Mouse (Mus musculus): ENCODE data around the gene Gm44502.

Gene Gm44502

GRCm38 (mm10) chr15:89429352-89430221 lies at the start of gene Gm44502, which contains the start of the genes C730034F03Rik and Chkb:
TSS of gene Gm44502 (minus strand) at chr15:89429696.
TSS of gene C730034F03Rik (plus strand) at chr15:89429589.
TSS of gene Chkb (minus strand) at chr15:89429908.
- DNase-seq (ENCODE audit: low spot score) = peak; percentile 61

- DNase-seq (ENCODE audit: low spot score) = no peak
Measured at GRCm38 (mm10) chr15:89478622-89479021, 49.1 kb upstream of the Gm44502 start.

DNA sequence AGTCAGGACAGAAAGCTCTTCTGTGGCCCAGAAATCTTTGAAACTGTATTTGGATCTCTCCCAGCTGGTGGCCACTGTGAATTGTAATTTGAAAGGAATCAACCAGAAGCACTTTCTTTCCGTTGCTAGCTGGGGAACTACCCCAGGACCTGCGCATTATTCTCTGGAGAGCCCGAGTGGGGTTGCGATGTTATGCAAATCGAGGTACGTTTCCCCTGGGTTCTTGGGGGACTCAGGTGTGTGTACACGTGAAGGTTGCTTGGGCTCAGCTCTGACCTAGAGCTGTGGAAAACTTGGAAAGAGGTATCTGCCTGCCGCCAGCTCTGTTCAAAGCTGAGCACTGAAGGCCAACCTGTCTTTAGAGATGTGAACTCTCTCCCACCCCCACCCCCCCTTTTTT lies 48.3 kb upstream of the Gm44502 start:
- no peak for DNase-seq (ENCODE audit: low spot score)

- DNase-seq (ENCODE audit: low spot score) = no peak
Measured at GRCm38 (mm10) chr15:89477091-89477491, 47.6 kb upstream of the Gm44502 start, which contains the start of gene Arsa. TSS of gene Arsa (minus strand) at chr15:89477425.

DNA sequence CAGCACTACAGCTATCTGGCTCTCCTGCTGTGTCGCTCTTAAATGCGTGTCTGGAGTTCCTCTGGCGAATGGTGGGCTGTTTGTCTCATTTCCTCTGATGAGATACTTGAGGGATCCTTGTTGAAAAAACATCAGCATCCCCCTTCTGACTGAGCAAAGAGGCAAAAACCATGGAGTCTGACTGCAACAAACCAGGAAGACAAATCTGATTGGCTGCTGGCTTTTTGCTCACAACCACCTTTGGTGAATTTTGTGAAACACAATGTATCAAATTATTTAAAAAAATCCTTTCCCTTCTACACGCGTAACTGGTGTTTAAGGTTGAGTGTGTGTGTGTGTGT lies 46.9 kb upstream of the Gm44502 start:
- no peak for DNase-seq (ENCODE audit: low spot score)

DNA sequence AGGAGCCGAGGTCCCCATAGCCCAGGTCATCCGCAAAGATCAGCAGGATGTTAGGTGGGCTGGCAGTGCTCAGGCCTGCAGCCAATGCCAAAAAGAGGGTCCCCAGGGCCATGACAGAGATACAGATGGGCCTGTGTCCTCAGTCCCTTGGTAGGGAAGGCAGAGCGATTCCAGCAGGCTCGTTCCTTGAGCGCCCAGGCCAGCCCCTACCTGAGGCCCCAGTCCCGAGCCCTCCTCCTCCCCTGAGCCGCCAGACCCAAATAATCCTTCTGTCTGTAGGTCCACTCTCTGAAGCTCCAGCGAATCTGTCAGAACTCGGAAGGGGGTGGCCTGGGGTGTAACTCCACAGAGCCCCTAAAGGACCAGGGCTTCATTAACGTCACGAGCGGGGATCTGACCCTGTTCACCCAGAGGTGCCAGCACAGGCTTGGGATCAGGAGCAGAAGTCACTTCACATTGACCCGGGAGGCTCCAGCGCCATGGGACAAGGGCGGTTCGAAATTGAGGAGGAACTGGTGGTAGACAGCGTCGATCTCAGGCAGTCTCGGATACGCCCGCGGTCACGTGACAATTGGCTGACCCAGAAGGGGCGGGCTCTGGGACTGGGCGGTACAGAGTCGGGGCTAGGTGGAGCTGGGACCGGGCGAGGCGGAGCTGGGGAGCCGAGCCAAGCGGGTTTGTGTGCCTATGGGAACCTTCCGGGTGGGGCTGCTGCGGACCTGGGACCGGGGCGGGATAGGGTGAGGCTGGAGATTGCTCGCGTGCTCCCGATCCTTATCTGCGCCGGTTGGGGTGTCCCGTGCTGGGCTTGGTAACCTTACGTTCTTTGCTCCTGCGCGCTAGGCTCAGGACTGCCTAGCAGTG lies 46.3 kb upstream of the Gm44502 start:
- DNase-seq (ENCODE audit: low spot score) = peak; percentile 80

GRCm38 (mm10) chr15:89475293-89475600 lies 45.8 kb upstream of the Gm44502 start:
- DNase-seq (ENCODE audit: low spot score) = no peak

DNA sequence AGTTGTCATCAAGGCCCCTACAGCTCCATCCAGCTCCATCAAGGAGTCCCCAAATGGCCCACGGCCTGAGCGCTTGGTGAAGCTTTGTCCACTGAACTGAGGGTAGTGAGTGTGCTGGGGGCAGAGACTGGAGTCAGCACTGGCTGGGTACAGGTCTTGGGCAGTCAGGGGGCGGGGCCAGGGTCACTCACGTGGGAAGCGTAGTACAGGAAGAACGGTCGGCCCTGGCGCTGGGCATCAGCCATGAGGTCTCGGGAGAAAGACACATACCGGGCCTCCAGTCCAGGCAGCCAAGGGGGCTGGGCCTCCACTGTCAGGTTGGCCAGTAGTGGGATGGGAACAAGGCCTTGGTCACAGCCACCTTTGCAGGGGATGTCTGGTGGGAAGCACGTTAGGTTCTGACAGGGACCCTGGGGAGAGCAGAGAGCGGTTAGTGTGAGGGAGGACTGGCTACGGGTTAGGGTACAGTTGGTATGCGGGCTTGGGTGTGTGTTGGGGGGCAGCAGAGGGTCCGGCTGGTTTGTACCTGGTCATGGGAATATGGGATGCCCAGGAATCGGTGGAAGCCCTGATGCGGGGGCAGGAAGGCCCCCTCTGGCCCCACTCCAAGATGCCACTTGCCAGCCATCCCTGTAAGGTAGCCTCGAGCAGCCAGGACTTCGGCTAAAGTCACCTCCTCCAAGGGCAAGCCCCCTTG lies 45.2 kb upstream of the Gm44502 start:
- no peak for DNase-seq (ENCODE audit: low spot score)

DNA sequence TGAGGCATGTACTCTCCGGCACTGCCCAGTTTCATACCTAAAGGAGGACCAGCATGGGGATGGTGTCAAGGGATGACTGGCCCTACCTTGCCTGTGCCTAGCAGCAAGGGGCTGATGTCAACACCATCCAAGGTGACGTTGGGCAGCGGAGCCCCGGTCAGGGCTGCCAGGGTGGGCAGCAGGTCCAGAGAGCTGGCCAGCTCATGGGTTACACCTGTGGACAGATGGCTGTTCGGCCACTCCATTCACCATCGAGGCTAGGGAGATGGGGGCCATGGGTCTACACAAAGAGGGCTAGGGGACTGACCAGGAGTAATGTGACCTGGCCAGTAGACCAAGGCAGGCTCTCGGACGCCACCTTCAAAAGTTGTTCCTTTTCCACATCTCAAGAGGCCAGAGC lies 44.4 kb upstream of the Gm44502 start:
- DNase-seq (ENCODE audit: low spot score) = no peak

DNA sequence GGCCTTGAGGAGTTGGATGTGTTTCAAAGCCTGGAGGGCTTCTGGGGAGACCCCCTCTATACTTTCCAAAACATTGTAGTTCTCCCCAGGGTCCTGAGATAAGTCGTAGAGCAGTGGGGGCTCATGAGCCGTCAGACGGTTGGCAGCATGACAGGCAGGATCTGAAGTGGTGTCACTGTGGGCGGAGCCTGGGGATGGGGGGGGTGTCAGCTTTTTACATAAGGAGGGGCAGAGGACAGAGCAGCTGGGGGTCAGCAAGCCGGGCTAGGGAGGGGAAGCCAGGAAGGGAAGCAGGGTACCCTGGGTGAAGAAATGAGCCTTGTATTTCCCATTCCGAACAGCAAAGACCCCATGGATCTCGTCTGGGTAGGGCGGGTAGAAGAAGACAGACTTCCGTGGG lies 43.9 kb upstream of the Gm44502 start:
- no peak for DNase-seq (ENCODE audit: low spot score)

GRCm38 (mm10) chr15:89471476-89471875 lies 42.0 kb upstream of the Gm44502 start:
- DNase-seq (ENCODE audit: low spot score) = no peak

GRCm38 (mm10) chr15:89468577-89468976 lies 39.1 kb upstream of the Gm44502 start:
- no peak for DNase-seq (ENCODE audit: low spot score)

GRCm38 (mm10) chr15:89465052-89465451 lies 35.6 kb upstream of the Gm44502 start:
- DNase-seq (ENCODE audit: low spot score) = no peak

GRCm38 (mm10) chr15:89463334-89464235 lies 34.1 kb upstream of the Gm44502 start:
- DNase-seq (ENCODE audit: low spot score) = no peak

DNA sequence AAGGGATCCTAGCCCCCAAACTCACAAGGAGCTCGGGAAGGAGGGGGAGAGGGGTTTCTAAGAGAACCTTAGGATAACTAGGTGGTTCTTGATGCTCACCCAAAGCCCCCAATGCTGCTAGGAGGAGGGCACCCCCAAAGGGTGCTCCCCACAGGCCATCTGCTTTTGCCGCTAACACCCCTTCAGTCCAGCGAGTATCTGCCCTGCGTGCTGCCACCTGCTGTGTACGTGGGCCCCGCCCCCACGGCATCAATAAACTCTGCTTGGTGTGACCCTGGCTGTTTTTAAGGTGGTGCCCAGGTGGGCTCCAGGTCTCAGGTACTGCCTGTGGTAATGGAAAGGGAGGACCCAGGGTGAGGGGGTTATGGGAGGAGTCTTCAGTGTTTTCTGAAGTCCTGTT lies 32.7 kb upstream of the Gm44502 start:
- DNase-seq (ENCODE audit: low spot score) = no peak

DNA sequence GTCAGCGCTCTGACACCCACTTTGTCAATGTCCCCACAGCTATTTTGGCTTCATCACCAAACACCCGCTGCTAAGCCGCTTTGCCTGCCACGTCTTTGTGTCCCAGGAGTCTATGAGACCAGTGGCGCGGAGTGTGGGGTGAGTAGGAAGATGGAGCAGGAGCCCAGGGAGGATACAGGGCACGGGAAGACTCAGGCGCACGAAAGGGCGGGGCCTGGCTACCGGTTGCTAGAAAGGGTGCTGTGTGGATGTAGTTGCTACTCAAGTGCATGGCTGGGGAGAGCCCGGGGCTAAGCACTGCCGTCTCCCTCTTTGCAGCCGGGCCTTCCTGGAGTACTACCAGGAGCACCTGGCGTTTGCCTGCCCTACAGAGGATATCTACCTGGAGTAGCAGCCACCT lies 31.8 kb upstream of the Gm44502 start:
- no peak for DNase-seq (ENCODE audit: low spot score)

DNA sequence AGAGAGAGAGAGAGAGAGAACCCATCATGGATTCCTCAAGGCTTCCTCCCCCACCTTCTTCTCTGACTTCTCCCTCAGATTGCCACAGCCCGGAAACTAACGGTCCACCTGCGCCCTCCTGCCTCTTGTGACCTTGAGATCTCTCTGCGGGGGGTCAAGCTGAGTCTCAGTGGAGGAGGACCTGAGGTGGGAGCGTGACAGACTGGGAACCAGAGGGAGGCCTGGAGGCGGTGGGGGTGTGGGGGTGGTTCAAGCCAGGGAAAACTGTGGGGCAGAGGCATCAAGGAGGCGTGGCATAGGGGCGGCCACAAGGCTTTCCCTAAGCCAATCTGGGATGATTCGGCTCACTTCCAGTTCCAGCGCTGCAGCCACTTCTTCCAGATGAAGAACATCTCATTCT lies 30.8 kb upstream of the Gm44502 start:
- DNase-seq (ENCODE audit: low spot score) = no peak

DNA sequence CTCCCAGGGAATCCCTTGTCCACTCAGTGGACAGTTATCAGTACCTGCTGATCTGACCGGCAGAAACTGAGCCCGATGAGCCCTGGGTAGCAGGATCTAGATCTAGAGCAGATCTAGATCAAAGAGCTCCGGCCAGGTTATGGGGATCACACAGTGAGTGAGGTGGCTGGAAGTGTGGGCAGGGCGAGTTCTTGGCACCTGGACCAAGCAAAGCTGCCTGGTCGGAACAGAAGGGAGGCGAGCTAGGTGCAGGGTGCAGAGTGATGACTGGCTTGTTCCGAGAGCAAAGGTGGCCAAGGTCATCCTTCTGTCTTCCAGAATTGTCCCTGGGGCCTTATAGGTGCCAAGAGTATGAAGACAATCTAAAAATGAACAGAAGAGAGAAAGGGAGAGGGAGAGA lies 30.3 kb upstream of the Gm44502 start:
- DNase-seq (ENCODE audit: low spot score) = no peak

- no peak for DNase-seq (ENCODE audit: low spot score)
Measured at GRCm38 (mm10) chr15:89458942-89459341, 29.4 kb upstream of the Gm44502 start.

DNA sequence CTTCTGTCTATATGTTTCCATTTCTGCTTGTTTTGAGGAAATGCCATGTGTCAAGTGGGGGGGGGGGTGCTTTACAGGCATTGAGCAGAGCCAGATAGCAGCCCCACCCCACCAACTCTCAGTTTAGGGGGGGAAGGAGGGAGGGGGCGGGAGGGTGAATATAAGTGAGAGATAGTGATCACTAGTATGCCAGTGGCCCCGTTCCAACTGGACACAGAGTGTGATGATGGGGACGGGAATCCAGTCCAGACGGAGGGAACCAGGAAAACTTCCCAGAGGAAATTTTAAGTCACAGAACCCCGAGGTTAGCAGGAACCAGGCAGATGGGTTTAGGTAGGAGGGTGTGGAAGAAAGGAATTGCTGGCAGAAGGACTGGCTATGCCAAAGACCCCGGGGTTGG lies 26.1 kb upstream of the Gm44502 start:
- no peak for DNase-seq (ENCODE audit: low spot score)

GRCm38 (mm10) chr15:89454857-89455256 lies 25.4 kb upstream of the Gm44502 start:
- no peak for DNase-seq (ENCODE audit: low spot score)

Measured in urinary bladder, postnatal 10 days (tissue).